Mouse (Mus musculus) left cerebral cortex, adult 9 months (tissue): ENCODE measurements at regions not wholly inside any gene's neighbourhood (a gene's known extent, or its start where the extent isn't known, plus 50 kb on each side); places are given as distances from the start of the nearest gene placed in this dataset.

Experiments
- DNase-seq, 2 experiments: peaks; one replicate each; pipeline ENCODE4 v3.0.0; 2022; ENCODE audit warnings: low spot score in 2 of 2

GRCm38 (mm10) chr7:82921722-82922121, 54.6 kb downstream of the Mex3b start:
- no peak for DNase-seq

- peak; percentile 71 to 82 for DNase-seq
Measured at GRCm38 (mm10) chr7:82923220-82924071, 56.3 kb downstream of the Mex3b start.

- no peak for DNase-seq
Measured at GRCm38 (mm10) chr7:82924092-82924491, 57.0 kb downstream of the Mex3b start.

GRCm38 (mm10) chr7:82938311-82938710, 71.2 kb downstream of the Mex3b start:
- no peak for DNase-seq

- no peak for DNase-seq
Measured at GRCm38 (mm10) chr7:82939536-82939935, 72.4 kb downstream of the Mex3b start.

- peak; percentile 10 to 42 for DNase-seq
Measured at GRCm38 (mm10) chr7:82943376-82943775, 76.2 kb downstream of the Mex3b start.

GRCm38 (mm10) chr7:82943797-82944196, 76.7 kb downstream of the Mex3b start:
- DNase-seq: no peak

- DNase-seq: no peak
Measured at GRCm38 (mm10) chr7:82949372-82949771, 82.2 kb downstream of the Mex3b start.

GRCm38 (mm10) chr7:82957208-82957977, 90.3 kb downstream of the Mex3b start:
- no peak for DNase-seq

- no peak for DNase-seq
Measured at GRCm38 (mm10) chr7:82970599-82970998, 103.5 kb downstream of the Mex3b start.

GRCm38 (mm10) chr7:82971244-82971643, 104.1 kb downstream of the Mex3b start:
- no peak for DNase-seq

- DNase-seq: peak in 1 of 2 experiments; percentile 8
Measured at GRCm38 (mm10) chr7:82972214-82973006, 105.3 kb downstream of the Mex3b start.

- no peak for DNase-seq
Measured at GRCm38 (mm10) chr7:82990708-82991107, 123.6 kb downstream of the Mex3b start.

- peak in 1 of 2 experiments; percentile 62 for DNase-seq
Measured at GRCm38 (mm10) chr7:82993136-82993535, 126.0 kb downstream of the Mex3b start.

GRCm38 (mm10) chr7:82998848-82999247, 131.7 kb downstream of the Mex3b start:
- no peak for DNase-seq

GRCm38 (mm10) chr7:83007540-83007939, 140.4 kb downstream of the Mex3b start:
- no peak for DNase-seq

- DNase-seq: no peak
Measured at GRCm38 (mm10) chr7:83012145-83012544, 145.0 kb downstream of the Mex3b start.

- peak in 1 of 2 experiments; percentile 9 for DNase-seq
Measured at GRCm38 (mm10) chr7:83014725-83015690, 147.9 kb downstream of the Mex3b start.

- DNase-seq: no peak
Measured at GRCm38 (mm10) chr7:83015756-83016155, 148.6 kb downstream of the Mex3b start.

- DNase-seq: peak in 1 of 2 experiments; percentile 42
Measured at GRCm38 (mm10) chr7:83016566-83016965, 149.4 kb downstream of the Mex3b start.

GRCm38 (mm10) chr7:83020584-83020983, 153.5 kb downstream of the Mex3b start:
- no peak for DNase-seq
